In genomic region chr10:42827155-42827554, GRCm38 (mm10) we compare ENCODE assay signal across 14 mouse cellular contexts.
"Had no signal": no experiment of that assay in that cellular context is flagged by ENCODE, and none has a peak within 500 bp of the region (broad histone marks: within the 10 kb centered on the region; RNA-seq: fewer than 3 reads in every experiment).

No protein-coding gene starts in this region.

- H3K4me1 ChIP-seq: limb, embryonic 13.5 days; liver, embryonic 15.5 days had no signal

- H3K27ac ChIP-seq: kidney, embryonic 15.5 days; limb, embryonic 13.5 days; liver, embryonic 15.5 days; neural tube, embryonic 13.5 days had no signal

- DNase-seq: kidney, adult 2 months; kidney, postnatal 14 days; left cerebral cortex, postnatal 4 days; lung, embryonic 14.5 days; lung, postnatal 10 days; lung, postnatal 4 days; thymus, postnatal 36 days had no signal

- H3K9ac ChIP-seq: kidney, embryonic 15.5 days; limb, embryonic 13.5 days; liver, embryonic 15.5 days; lung, embryonic 14.5 days; neural tube, embryonic 13.5 days had no signal

- H3K27me3 ChIP-seq: kidney, embryonic 15.5 days; limb, embryonic 13.5 days; liver, embryonic 15.5 days; neural tube, embryonic 13.5 days had no signal

- ATAC-seq: intestine, embryonic 16.5 days; midbrain, embryonic 16.5 days had no signal

- H3K4me3 ChIP-seq: kidney, embryonic 15.5 days; limb, embryonic 13.5 days; liver, embryonic 15.5 days; neural tube, embryonic 13.5 days had no signal

- H3K4me2 ChIP-seq: kidney, embryonic 15.5 days; limb, embryonic 13.5 days; liver, embryonic 15.5 days; lung, embryonic 14.5 days; midbrain, embryonic 11.5 days; neural tube, embryonic 13.5 days had no signal

- H3K9me3 ChIP-seq: kidney, embryonic 15.5 days; limb, embryonic 13.5 days; liver, embryonic 15.5 days; neural tube, embryonic 13.5 days had no signal
